Mouse (Mus musculus) cerebellum, adult (tissue): Measurements from ENCODE around the gene Gm20388.

Experiments
- ATAC-seq: cut with Nextera tagmentation; 2 replicates; pipeline ENCODE4 v1.9.2; 2017; ENCODE audit warnings: mild to moderate bottlenecking, moderate library complexity, mixed read lengths; ENCODE audit not compliant: insufficient number of reproducible peaks, low FRiP score, low TSS enrichment

Gm20388 gene

DNA sequence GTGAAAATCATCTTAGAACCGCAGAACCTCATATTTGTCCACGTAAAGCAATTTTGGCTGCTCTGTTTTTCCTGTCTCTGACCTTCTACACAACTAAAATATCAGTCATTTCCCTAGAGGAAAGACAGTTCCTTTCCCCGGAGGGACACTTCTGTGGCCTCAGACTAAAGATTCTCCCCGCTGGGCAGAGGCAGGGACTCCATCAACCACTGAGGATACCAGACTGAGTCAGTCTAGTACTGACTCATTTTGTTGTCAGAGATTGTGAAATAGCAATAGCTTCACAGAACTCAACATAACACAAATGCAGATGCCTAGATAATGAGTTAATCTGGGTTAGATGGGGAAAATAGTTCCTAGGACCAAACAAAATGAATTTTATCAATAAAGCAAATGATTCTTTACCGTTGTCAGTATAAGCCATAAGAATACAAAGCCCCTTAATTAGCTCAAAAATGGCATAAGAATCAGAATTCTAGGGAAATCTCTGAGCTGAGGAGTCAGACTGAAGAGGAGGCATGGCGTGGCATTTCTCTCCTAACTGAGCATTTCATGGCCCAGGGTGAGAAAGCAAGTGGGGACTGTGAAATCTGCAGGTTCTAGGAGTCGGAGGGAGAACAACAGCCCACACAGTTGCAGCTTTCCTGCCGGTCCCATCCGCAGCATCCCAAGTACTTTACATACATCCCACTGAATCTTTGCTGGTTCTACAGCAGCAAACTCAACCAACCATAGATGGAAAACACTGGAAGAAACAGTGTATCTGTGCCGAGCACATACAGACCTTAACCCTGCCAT, 3781.7 kb downstream of the Gm20388 start:
- no peak for ATAC-seq

DNA sequence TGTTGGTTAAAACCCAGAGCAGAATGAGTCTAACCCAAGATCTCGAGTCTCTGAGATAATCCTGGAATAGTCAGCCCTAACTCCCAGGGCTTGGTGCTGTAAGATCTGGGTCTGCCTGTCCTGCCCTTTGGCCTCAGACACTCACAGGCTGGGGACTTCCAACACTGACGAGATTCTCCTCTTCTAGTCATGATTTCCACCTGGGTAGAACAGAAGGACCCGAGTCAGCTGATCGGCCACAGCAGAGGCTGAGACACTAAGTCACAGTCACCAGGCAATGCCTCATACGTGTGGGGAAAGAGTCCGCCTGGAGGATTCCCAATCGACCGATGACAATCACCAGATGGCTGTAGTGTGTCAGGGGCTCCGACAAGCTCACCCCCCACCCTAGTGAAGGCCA, 3785.5 kb downstream of the Gm20388 start:
- no peak for ATAC-seq

DNA sequence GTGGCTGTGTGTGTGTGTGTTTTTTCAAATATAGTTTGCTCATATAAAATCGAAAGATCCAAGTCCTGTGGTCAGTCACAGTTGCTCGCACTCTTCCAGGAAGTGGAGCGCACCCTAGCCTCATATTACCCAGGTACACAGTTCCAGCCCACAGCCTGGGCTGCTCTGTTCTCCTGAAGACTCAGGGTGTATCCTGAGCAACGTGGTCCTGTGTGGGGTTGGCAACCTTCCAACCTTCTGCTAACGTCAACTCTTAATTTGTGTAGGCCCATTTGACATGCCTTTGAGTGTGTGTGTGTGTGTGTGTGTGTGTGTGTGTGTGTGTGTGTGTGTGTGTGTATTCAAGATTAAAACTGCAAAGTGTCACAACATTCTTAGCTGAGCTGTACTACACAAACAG, 3786.7 kb downstream of the Gm20388 start:
- ATAC-seq: no peak

DNA sequence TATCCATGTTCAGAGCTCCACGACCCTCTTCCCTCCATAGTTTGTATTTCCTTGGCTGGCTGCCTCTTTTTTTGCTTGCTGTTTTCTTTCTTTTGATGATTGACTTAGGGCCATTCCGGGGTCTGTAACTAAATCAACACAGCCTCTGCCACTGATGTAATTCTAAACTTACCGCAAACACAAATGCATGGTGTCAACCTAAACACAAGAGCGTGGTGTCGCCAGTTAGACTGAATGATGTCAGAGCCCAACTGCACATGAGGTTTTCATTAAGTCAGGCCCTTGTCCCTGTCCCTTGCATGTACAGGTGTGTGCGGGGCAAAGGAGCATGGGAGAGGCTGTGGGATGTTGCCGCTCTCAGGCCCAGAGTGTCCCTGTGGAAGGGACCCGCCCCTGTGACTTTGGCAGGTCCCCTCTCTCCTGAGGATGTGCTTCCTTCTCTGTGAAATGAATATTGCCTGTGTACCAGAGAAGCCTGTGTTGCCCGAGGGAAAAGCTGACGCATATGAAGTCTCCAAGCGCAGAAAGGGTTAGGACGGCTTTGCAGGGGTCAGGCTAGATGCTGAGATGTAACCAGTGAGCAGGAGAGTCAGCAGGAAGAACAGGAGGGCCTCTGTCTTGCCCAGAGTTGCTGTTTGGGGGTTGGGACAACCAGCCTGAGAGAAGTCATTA, 3789.9 kb downstream of the Gm20388 start:
- ATAC-seq: no peak

DNA sequence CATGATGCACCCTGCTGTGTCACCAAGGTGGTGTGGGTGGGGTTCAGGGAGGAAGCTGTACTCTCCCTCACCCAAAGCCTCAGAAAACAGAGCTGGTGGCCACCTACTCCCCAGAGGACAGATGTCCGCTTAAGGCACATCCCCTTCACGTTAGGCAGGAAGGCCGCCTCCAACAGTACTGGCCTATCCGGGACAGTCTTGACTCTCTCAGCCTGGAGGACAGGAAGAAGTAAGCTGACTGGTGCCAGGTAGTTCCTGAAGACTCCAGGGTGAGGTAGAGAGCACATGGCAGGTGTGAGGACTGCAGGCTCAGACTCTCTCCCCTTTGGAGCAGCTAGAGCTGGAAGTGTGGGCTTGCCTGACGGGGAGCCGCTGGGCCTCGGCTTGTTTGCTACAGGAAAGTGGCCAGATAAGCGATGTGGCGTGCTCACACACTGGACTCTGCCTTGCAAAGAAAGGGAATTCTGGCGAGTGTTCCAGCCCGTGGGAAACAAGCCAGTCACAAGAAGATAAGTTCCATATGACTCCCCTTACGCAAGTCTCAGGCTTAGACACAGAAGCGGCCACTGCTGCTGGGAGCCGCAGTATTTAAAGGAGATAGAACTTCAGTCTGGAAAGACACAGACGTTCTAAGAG, 3791.4 kb downstream of the Gm20388 start:
- no peak for ATAC-seq

DNA sequence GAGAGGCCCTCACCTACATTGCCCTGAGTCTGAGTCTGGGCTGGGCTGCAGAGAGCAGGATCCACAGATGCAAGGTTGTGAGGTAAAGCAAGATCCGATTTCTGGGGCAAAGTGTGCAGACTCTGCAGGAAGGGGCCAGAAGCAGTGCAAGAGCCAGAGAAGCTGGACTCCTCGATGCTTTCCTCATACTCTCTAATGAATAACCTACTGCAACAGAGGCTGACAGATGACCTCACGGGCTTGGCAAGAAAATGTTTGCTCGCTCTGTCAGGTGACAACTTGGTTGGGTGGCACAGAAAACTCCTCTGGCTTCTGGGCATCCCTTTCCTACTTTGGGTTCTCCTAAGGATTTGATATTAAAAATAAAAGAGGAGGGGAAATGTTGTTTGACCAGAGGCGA, 3794.7 kb downstream of the Gm20388 start:
- ATAC-seq: no peak

DNA sequence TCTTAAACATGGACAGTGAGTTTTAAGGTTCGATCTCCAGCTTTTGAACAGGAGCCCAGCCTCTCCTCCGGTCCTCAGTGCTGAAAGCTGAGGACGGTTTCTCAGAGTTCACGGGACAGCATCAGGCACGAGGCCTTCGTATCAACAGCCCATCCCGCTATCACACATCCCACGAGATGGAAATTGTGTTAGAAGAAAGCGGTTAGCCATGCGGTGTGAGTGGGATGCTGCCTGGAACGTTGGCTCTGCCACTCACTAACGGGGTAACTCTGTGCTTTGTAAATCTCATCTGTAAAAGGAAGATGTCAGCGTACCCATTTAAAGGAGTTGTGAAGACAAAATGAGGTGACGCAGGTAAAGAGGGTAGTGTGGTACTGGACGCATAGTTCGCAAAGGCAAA, 3796.5 kb downstream of the Gm20388 start:
- ATAC-seq: no peak

DNA sequence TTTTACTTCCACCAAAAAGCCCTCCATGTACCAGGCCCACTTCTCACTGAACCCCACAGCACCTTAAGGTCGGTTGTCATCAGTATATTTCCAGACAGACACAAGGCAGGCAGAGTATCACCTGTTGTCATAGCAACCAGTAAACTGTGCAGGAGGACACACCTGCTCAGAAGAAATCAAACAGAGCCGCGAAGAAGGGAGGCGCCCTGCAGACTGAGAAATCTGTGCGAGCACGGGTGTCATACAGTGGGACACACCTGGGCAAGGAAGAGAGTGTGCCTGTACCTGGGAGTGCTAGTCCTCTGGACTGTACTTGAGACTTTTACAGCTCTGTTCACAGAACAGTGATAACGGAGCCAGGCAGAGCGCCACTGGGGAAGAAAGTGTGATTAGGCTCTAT, 3798.1 kb downstream of the Gm20388 start:
- ATAC-seq: no peak

DNA sequence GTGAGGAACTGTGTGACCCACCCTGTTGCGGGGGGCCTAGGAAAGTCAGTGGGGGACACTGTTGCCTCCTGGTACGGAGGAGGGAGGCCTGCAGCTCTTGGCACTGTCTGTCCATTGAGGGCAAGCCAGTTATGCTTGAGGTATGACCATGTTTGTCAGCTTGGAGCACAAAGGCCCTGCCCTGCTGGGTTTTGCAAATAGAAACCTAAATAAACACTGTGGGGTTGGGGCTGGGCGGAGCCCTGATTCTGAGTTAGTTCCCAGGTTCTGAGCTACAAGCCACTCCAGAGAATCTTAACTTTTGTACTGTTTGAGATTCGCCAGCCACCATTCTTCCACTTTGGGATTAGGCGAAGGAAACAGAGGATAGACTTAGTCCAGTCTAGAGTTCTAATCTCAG, 3799.7 kb downstream of the Gm20388 start:
- no peak for ATAC-seq

DNA sequence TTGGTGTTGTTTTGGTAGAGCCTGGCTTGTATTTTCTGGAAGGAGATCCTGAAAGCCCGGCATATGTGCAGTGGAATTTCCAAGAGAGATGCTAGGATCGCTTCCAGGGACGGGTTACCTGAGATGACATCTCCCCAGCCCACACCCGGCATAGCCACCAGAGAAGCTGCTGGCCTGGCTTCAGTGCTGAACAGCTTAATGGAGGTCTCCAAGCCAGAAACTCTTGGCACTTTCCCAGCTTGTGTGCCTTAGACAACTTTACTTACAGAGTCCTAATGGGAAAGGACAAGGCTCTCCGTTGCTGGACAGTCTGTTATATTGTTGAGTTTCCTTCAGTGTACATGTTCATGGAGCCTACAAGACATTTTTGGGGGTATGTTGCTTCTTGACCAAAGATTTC, 3803.8 kb downstream of the Gm20388 start:
- ATAC-seq: no peak

DNA sequence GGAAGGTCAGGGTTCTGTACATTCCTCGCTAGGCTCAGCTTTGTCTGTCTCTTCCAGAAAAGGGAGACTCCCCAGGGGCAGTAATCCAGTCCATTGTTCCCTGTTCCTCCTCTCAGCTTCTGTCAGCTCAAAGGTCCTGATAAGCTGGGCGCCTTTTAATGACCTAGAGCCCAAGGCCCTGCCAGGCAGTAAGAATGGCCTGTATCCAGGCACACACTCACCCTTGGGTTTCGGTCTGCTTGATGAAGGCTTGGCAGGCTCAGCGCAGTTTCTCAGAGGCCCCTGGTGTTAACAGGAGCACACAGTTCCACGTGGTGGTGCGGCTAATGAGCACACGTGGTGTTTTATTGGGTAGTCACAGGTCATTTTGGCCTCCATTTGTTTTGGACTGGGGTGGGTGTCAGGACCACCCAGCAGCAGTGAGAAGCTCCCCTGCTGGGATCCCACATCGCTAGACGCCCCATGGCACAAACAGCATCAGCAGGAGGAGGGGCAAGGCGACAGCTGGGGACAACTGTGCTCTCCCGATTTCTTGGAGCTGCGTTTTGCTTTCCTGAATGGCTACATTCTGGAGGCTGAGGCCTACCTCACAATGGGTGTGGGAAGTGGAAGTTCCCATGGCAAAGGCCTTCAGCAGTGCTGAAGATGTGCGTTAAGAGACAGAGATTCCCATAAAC, 3805.4 kb downstream of the Gm20388 start:
- no peak for ATAC-seq

DNA sequence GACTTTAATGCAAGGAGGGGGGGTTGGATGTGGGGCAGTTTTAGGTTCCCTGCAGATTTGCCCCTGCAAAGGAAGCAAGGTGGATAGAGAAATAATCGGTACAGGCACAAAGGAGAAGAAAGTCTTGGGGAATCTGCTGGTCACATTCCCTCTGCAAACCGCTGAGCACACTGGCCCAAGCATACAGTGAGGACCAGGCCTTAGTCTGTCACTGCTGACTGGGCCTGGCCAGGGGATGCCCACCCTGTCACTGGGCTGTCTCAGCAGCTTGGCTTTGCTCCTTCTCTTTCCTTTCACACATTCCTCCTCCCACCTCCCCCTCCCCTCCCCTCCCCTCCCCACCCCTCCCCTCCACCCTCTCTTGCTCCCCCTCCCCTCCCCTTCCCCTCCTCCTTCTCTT, 3806.5 kb downstream of the Gm20388 start:
- no peak for ATAC-seq

DNA sequence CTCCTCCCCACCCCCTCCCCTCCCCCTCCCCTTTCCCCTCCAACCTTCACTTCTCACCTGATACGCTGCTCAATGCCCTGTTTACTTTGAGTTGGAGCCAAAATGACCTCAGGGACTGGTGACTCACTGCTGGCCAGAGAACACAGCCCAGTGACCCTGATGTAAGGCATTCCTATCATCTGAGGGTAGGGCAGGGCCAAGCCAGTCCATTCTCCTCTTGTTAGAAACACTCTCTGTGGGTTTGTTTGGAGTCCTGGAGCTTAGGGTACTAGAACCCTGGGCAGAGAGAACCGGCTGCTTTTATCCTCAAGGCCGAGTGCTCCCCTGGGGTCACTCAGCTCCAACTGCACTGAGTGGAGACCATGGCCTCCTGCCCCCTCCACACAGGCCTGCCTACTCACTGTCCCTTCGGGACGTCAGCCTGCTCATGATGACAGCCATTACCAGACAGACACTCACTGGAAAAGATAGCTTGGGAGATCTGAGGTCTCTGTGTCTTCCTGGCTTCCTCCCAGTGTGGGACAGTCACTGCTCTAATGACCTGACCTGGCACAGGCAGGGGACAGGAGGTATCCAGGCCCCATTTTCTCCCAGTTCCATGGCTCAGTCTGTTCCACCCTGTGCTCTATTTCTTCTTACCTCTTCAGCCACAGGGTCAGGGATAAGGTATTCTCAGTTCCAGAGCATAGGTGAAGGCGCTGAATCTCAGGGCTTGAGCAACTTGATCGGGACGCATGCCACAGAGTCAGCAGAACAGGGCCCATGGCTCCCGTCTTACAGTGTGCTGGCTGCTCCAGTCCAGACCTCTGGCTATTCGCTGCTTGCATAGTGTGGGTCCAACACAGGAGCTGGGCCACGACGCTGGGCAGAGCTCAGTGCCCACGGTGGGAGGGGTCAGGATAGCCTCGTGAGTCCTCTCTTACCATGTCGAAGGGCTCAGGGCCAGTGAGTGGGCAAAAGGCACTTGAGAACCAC, 3807.2 kb downstream of the Gm20388 start:
- ATAC-seq: no peak

DNA sequence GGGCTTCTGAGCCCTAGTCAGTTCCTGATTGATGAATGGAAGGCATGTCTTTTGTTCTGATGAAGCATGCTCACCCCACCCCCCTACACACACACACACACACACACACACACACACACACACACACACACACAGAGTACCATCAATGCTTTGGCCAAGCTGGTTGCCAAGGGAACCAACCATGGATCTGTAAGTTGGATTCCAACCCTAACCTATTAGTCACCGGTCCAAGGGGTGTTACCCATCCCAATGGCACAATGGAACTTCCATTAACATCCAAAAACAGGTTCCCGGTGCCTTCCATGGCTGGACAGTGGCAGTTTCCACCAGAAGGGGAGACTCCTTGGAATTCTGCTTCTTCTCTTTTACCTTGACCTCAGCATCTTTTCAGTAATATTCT, 3808.1 kb downstream of the Gm20388 start:
- no peak for ATAC-seq

DNA sequence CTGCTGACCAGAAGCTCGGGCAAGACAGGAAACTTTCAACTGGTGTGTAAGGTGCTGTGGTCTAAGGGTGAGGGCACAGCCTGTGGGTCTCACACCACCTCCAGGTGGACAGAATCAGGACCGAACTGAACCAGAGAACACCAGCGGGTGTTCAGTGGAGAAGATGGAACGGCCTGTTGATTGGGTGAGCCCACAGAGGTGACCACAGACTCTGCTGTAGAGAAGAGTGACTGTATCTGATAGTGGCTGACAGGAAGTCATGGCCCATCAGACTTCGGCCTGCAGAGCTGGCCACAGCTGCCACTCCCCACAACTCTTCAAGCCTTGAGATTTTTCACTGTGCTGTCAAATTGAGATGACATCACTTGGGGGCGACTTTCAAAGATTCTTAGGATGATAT, 3808.6 kb downstream of the Gm20388 start:
- ATAC-seq: no peak

DNA sequence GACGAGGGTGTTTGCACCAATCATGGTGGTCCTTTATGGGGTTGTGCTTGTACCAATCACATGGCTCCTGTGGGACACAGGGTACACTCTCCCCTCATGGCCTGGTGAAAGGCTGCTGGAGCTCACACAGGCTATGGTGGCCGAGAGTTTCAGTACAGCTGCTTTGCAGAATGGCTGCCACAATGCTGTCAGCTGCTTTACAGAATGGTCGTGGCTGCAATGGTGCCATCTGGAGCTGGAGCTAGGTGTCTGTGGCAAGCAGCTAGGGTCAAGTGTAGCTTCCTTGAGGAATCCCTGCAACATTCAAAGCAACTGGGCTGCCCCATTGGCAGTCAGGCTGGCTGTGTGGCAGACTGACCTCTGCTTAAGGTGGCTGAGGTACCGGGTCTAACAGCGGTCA, 3809.2 kb downstream of the Gm20388 start:
- ATAC-seq: no peak

DNA sequence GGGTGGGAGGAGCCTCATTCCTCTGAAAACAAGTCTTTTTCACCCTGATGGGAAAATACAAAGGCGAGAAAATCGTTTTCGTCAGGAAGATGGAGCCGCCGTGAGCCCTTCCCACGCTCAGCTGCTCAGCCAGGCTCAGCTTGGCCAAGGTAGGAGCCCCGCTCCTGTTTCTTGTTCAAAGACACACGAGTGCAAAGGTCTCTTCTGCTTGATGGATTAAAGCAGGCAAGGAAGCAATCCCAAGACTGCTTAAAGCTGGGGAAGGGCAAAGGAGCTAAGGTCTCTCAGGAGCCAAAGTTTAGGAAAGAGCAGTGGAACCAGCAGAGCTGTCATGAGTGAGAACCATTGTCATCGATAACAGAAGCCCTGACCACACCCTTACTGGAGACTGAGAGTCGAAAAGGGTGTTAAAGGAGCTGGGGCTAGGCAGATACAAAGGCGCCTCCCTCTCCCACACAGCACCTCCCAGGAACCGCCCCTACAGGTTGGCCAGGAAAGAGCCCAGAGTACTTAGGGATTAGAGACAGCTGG, 3809.9 kb downstream of the Gm20388 start:
- ATAC-seq: no peak

DNA sequence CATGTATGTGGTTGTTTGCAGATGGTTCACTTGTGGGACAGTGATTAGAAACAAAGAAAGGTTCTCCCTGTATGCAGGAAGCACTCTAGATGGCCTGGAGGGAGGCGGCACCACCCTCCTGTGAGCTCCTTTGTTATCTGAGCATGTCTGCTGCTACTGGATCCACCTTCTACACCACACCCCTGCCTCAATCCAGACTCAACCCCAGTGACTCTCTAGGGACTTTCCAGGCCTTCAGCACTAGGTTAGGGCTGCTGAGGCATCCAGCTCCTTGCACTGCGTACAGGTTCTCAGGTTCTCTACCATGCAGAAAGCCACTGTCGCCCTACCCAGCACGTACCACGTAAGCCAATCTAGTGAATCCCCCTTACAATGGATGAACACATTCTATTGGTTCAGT, 3811.6 kb downstream of the Gm20388 start:
- no peak for ATAC-seq

DNA sequence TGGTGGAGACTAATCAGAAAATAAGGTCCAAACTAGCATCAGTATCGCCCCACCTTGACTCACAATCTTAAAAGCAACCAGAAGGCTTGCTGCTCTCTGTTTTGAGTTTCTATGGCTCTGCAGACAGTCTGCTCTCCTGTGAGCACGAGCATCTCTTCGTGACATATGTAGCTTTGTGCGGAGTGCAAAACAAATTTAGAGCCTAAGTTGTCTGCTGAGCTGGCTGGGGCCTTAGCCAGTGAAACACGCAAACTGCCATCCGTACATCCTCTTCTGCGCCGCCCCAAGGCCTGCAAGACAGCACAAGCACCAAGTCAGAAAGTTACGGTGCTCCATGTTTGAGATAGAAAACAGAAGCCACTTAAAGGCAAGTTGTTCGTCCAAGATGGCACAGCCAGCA, 3814.1 kb downstream of the Gm20388 start:
- no peak for ATAC-seq

DNA sequence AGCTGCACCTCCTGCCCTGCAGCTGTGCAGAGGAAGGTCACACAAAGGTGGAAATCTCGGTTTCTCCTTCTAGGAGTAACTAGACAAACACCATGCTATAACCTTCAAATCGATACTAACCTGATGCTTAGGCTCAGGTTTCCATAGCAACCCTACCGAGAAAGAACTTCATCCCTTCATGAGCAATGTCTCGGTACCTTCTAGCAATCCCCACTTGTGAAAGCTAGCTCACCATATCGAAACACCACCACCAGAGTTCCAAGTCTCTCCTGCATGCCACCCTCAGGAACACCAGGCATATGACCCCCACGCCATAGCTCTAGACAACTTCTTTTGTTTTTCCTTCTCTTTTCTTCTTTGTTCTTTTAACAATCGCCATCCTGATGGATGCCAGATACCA, 3814.6 kb downstream of the Gm20388 start:
- no peak for ATAC-seq
